Mouse (Mus musculus) myocyte (in vitro differentiated cells): ENCODE data around the gene Kcnb1. TPM values are rescaled to one million over a fixed set of nuclear protein-coding genes. Genes with fewer than 3 reads are reported as not detected.

ENCODE experiments used
- H3K27me3 ChIP-seq: one replicate; pipeline ENCODE4 v1.6.1; 2011; ENCODE audit not compliant: control insufficient read depth, insufficient read depth, insufficient read length
- H3K36me3 ChIP-seq: one replicate; pipeline ENCODE4 v1.6.1; 2011; ENCODE audit not compliant: control insufficient read depth, insufficient read depth
- H3K4me2 ChIP-seq: one replicate; pipeline ENCODE4 v1.6.1; 2011; ENCODE audit warnings: low read depth, control low read depth
- H3K4me3 ChIP-seq: one replicate; pipeline ENCODE4 v1.5.1; 2011; ENCODE audit warnings: mild to moderate bottlenecking, control low read depth, moderate library complexity
- H3K79me2 ChIP-seq: one replicate; pipeline ENCODE4 v1.6.1; 2011; ENCODE audit not compliant: control insufficient read depth, insufficient read depth
- H3ac ChIP-seq: one replicate; pipeline ENCODE4 v1.6.1; 2011; ENCODE audit not compliant: control insufficient read depth, insufficient read length
- CEBPB ChIP-seq: IDR thresholded peaks from 2 replicates; pipeline ENCODE4 v1.6.1; 2011; ENCODE audit warnings: mild to moderate bottlenecking, moderate library complexity; ENCODE audit not compliant: poor library complexity, insufficient read depth, severe bottlenecking
- E2F4 ChIP-seq: IDR thresholded peaks from one replicate; pipeline ENCODE4 v1.6.1; 2011; ENCODE audit warnings: mild to moderate bottlenecking, control low read depth, moderate library complexity; ENCODE audit not compliant: insufficient read depth
- MAX ChIP-seq: IDR thresholded peaks from one replicate; pipeline ENCODE4 v1.6.1; 2011; ENCODE audit warnings: low read depth, mild to moderate bottlenecking, control low read depth
- MYOD1 ChIP-seq, 3 experiments: IDR thresholded peaks; one replicate each; pipeline ENCODE4 v1.6.1; 2011; ENCODE audit warnings: control low read depth in 2 of 3, low read depth in 2 of 3, mild to moderate bottlenecking in 2 of 3, moderate library complexity in 1 of 3; ENCODE audit not compliant: insufficient read length in 2 of 3, control insufficient read depth in 1 of 3
- MYOG ChIP-seq, 3 experiments: IDR thresholded peaks; one replicate each; pipeline ENCODE4 v1.6.1; 2011; ENCODE audit warnings: control low read depth in 2 of 3, low read depth in 2 of 3, mild to moderate bottlenecking in 2 of 3; ENCODE audit not compliant: insufficient read length in 2 of 3, control insufficient read depth in 1 of 3, insufficient read depth in 1 of 3
- POLR2A ChIP-seq: IDR thresholded peaks from one replicate; pipeline ENCODE4 v1.6.1; 2011; ENCODE audit warnings: low read depth, mild to moderate bottlenecking, control low read depth, moderate library complexity; ENCODE audit not compliant: insufficient read length
- POLR2AphosphoS2 ChIP-seq: IDR thresholded peaks from one replicate; pipeline ENCODE4 v1.6.1; 2011; ENCODE audit warnings: low read depth, control low read depth; ENCODE audit not compliant: insufficient read length
- REST ChIP-seq: IDR thresholded peaks from one replicate; pipeline ENCODE4 v1.6.1; 2011; ENCODE audit warnings: mild to moderate bottlenecking, control low read depth, moderate library complexity; ENCODE audit not compliant: insufficient read depth, insufficient read length
- SRF ChIP-seq: IDR thresholded peaks from one replicate; pipeline ENCODE4 v1.6.1; 2011; ENCODE audit warnings: low read depth; ENCODE audit not compliant: control insufficient read depth, insufficient read length
- TCF12 ChIP-seq: IDR thresholded peaks from one replicate; pipeline ENCODE4 v1.6.1; 2011; ENCODE audit warnings: mild to moderate bottlenecking, control low read depth; ENCODE audit not compliant: poor library complexity, insufficient read depth, severe bottlenecking
- TCF3 ChIP-seq: IDR thresholded peaks from one replicate; pipeline ENCODE4 v1.6.1; 2011; ENCODE audit warnings: low read depth, control low read depth; ENCODE audit not compliant: insufficient read length
- USF1 ChIP-seq: IDR thresholded peaks from one replicate; pipeline ENCODE4 v1.6.1; 2011; ENCODE audit warnings: low read depth, mild to moderate bottlenecking, control low read depth, moderate library complexity
- polyA plus RNA-seq: library from polyadenylated mRNA; unstranded; fragments of >200 nt; fragmentation: generic; extraction: Trizol; gene quantifications from one replicate; pipeline ENCODE4 v1.2.1, GENCODE M21; 2012; ENCODE audit warnings: missing spikeins

Kcnb1 gene
- polyA plus RNA-seq, 1 experiment = 0.42 TPM

- Histone ChIP-seq H3K4me3 (no peak overlapping the region), H3K4me2 (no peak overlapping the region), H3K36me3 (no peaks in the 10 kb centered on the region), H3ac (no peak overlapping the region), H3K79me2 (peaks cover 56% of the 10 kb centered on the region), H3K27me3 (no peaks in the 10 kb centered on the region)
- TF ChIP-seq POLR2AphosphoS2 (no peak), POLR2A (no peak), MYOD1 (IDR thresholded peaks at IDR 0.05; ENCODE audit: control insufficient read depth in 1 of 3, insufficient read length in 2 of 3, low read depth in 2 of 3) (peak in 2 of 3 experiments; percentile 60 to 67), CEBPB (no peak), SRF (no peak), MYOG (IDR thresholded peaks at IDR 0.05; ENCODE audit: control insufficient read depth in 1 of 3, insufficient read depth in 1 of 3, insufficient read length in 2 of 3, low read depth in 2 of 3) (peak in 1 of 3 experiments; percentile 62), TCF3 (peak; percentile 18), MAX (no peak)
Measured at GRCm38 (mm10) chr2:167233771-167234170, 43.8 kb upstream of the Kcnb1 start.

GRCm38 (mm10) chr2:167233009-167233335 is 43.0 kb upstream of the Kcnb1 start:
- no peaks in the 10 kb centered on the region for H3K36me3 ChIP-seq
- peaks cover 52% of the 10 kb centered on the region for H3K79me2 ChIP-seq
- H3K27me3 ChIP-seq = no peaks in the 10 kb centered on the region
- no peak for TF ChIP-seq POLR2AphosphoS2
- TF ChIP-seq MAX = no peak
- TF ChIP-seq CEBPB = no peak
- no peak for TF ChIP-seq SRF
- no peak for TF ChIP-seq TCF3
- TF ChIP-seq MYOD1 (IDR thresholded peaks at IDR 0.05; ENCODE audit: control insufficient read depth in 1 of 3, insufficient read length in 2 of 3, low read depth in 2 of 3) = no peak
- no peak for TF ChIP-seq USF1
- TF ChIP-seq E2F4 = no peak
- no peak for TF ChIP-seq POLR2A
- no peak for TF ChIP-seq MYOG (IDR thresholded peaks at IDR 0.05; ENCODE audit: control insufficient read depth in 1 of 3, insufficient read depth in 1 of 3, insufficient read length in 2 of 3, low read depth in 2 of 3)
- TF ChIP-seq REST = no peak
- no peak for TF ChIP-seq TCF12
- no peak overlapping the region for H3K4me3 ChIP-seq
- peak overlapping the region; percentile 74 for H3K4me2 ChIP-seq
- H3ac ChIP-seq = no peak overlapping the region

- Histone ChIP-seq H3K4me3 (no peak overlapping the region), H3K4me2 (peak overlapping the region; percentile 74)
- TF ChIP-seq CEBPB (no peak), SRF (peak; percentile 45), TCF12 (peak; percentile 38), MYOG (IDR thresholded peaks at IDR 0.05; ENCODE audit: control insufficient read depth in 1 of 3, insufficient read depth in 1 of 3, insufficient read length in 2 of 3, low read depth in 2 of 3) (peak in 1 of 3 experiments; percentile 76), POLR2A (no peak), MYOD1 (IDR thresholded peaks at IDR 0.05; ENCODE audit: control insufficient read depth in 1 of 3, insufficient read length in 2 of 3, low read depth in 2 of 3) (peak in 1 of 3 experiments; percentile 69)
Measured at GRCm38 (mm10) chr2:167232132-167233008, 42.4 kb upstream of the Kcnb1 start.

GRCm38 (mm10) chr2:167230554-167230953 is 40.6 kb upstream of the Kcnb1 start:
- Histone ChIP-seq H3K36me3 (no peaks in the 10 kb centered on the region), H3K4me3 (no peak overlapping the region), H3K79me2 (peaks cover 45% of the 10 kb centered on the region), H3K4me2 (no peak overlapping the region), H3K27me3 (no peaks in the 10 kb centered on the region), H3ac (no peak overlapping the region)
- TF ChIP-seq USF1 = no peak

More at GRCm38 (mm10) chr2:167232132-167233008, 42.4 kb upstream of the Kcnb1 start:
- H3K79me2 ChIP-seq = peaks cover 46% of the 10 kb centered on the region
- H3ac ChIP-seq = no peak overlapping the region
- H3K27me3 ChIP-seq = no peaks in the 10 kb centered on the region
- H3K36me3 ChIP-seq = no peaks in the 10 kb centered on the region

GRCm38 (mm10) chr2:167224937-167225336 is 35.0 kb upstream of the Kcnb1 start:
- Histone ChIP-seq H3K36me3 (no peaks in the 10 kb centered on the region), H3ac (no peak overlapping the region), H3K4me3 (no peak overlapping the region), H3K27me3 (no peaks in the 10 kb centered on the region), H3K79me2 (peaks cover 14% of the 10 kb centered on the region), H3K4me2 (no peak overlapping the region)
- no peak for TF ChIP-seq SRF
- TF ChIP-seq TCF12 = no peak
- TF ChIP-seq CEBPB = no peak
